9 mouse cellular contexts compared by ENCODE assay signal in the genomic region with DNA sequence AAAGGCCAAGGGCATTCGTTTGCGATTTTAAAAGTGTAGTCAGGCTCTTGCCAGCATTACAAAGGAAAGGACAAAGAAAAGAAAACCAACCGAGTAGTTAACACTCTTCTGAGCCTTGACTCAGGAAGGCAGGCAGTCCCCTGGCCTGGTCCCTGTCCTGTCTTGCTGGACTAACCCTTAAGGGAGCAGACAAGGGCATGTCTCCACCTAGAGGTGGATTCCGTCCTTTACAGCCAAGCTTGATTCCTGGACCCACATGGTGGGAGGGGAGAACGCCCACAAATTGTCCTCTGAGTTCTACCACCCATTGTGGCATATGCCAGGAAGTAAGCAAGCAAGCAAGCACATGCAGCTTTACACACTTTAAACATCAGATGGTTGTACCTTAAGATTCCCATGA. TPM values are rescaled to one million over a fixed set of nuclear protein-coding genes. Genes with fewer than 3 reads are reported as not detected.
DNase-seq lines count a peak whose midpoint lies in the region; ATAC-seq and TF ChIP-seq lines count a peak whose summit lies in the region.
"Had no signal": no experiment of that assay in that cellular context is flagged by ENCODE, and none has a peak within 500 bp of the region (broad histone marks: within the 10 kb centered on the region; RNA-seq: fewer than 3 reads in every experiment).

No protein-coding gene starts in this region.

- H3K36me3 ChIP-seq in hindbrain, embryonic 11.5 days (ENCODE audit: control insufficient read depth, insufficient read depth, low read length) = no peaks in the 10 kb centered on the region
- peaks cover 48% of the 10 kb centered on the region for H3K36me3 ChIP-seq in hindbrain, embryonic 12.5 days
- H3K36me3 ChIP-seq in kidney, adult 2 months (ENCODE audit: control insufficient read depth, insufficient read depth, low read length) = no peaks in the 10 kb centered on the region
- H3K36me3 ChIP-seq in lung, postnatal 0 days (ENCODE audit: insufficient read depth, low read length) = peaks cover 27% of the 10 kb centered on the region; the same call in 1 of the 2 replicates
- peaks cover 65% of the 10 kb centered on the region for H3K36me3 ChIP-seq in thymus, adult 2 months (ENCODE audit: control insufficient read depth, insufficient read depth, low read length)

- H3K27ac ChIP-seq in hindbrain, embryonic 11.5 days (ENCODE audit: low read depth, low read length) = no peak overlapping the region
- H3K27ac ChIP-seq in hindbrain, embryonic 12.5 days = no peak overlapping the region
- no peak overlapping the region for H3K27ac ChIP-seq in kidney, adult 2 months (ENCODE audit: insufficient read depth, low read depth, low read length)
- no peak overlapping the region for H3K27ac ChIP-seq in lung, postnatal 0 days (ENCODE audit: low read length)
- no peak overlapping the region for H3K27ac ChIP-seq in thymus, adult 2 months (ENCODE audit: control insufficient read depth, insufficient read depth, low read length)
- H3K27ac ChIP-seq: limb, embryonic 12.5 days had no signal

- no peak overlapping the region for H3K4me2 ChIP-seq in hindbrain, embryonic 11.5 days (replicated peaks; ENCODE audit: low read depth, low read length)
- no peak overlapping the region for H3K4me2 ChIP-seq in hindbrain, embryonic 12.5 days (replicated peaks)
- no peak overlapping the region for H3K4me2 ChIP-seq in lung, postnatal 0 days (replicated peaks; ENCODE audit: low read depth, low read length)
- H3K4me2 ChIP-seq: limb, embryonic 12.5 days had no signal

- H3K9me3 ChIP-seq in hindbrain, embryonic 11.5 days (ENCODE audit: control insufficient read depth, low read length) = no peaks in the 10 kb centered on the region
- no peaks in the 10 kb centered on the region for H3K9me3 ChIP-seq in hindbrain, embryonic 12.5 days (replicated peaks)
- no peaks in the 10 kb centered on the region for H3K9me3 ChIP-seq in lung, postnatal 0 days (ENCODE audit: low read length)
- H3K9me3 ChIP-seq: limb, embryonic 12.5 days had no signal

- peak; percentile 60; the same call in 1 of the 2 replicates for TF ChIP-seq CTCF in kidney, adult 2 months (conservative IDR thresholded peaks at IDR 0.05; ENCODE audit: insufficient read depth, insufficient read length, low read depth, low read length)
- peak; percentile 60 for TF ChIP-seq CTCF in lung, postnatal 0 days (IDR thresholded peaks at IDR 0.05)
- TF ChIP-seq CTCF in thymus, adult 2 months (IDR thresholded peaks at IDR 0.05; ENCODE audit: borderline replicate concordance, control insufficient read depth, extremely low read depth, insufficient read depth, low read length, poor library complexity) = peak; percentile 51; the same call in 1 of the 2 replicates

- peak; percentile 56; the same call in 1 of the 2 replicates for ATAC-seq in hindbrain, embryonic 11.5 days (ENCODE audit: low FRiP score)
- no peak for ATAC-seq in hindbrain, embryonic 12.5 days (ENCODE audit: low FRiP score)
- ATAC-seq in lung, postnatal 0 days = no peak
- ATAC-seq in activated CD4-positive, CD25-positive, alpha-beta regulatory T cell, adult 4 months = no peak

- no peaks in the 10 kb centered on the region for H3K27me3 ChIP-seq in hindbrain, embryonic 11.5 days (ENCODE audit: control insufficient read depth, insufficient read depth, low read length)
- no peaks in the 10 kb centered on the region for H3K27me3 ChIP-seq in hindbrain, embryonic 12.5 days
- no peaks in the 10 kb centered on the region for H3K27me3 ChIP-seq in kidney, adult 2 months (replicated peaks; ENCODE audit: control insufficient read depth, insufficient read depth, low read length)
- H3K27me3 ChIP-seq in lung, postnatal 0 days (replicated peaks; ENCODE audit: insufficient read depth, low read length) = no peaks in the 10 kb centered on the region
- H3K27me3 ChIP-seq in thymus, adult 2 months (ENCODE audit: control insufficient read depth, insufficient read depth, low read length) = no peaks in the 10 kb centered on the region
- H3K27me3 ChIP-seq: limb, embryonic 12.5 days had no signal

- WGBS in hindbrain, embryonic 11.5 days = 30% methylated on average over 5 of the region's 5 CpGs
- 34% methylated on average over 5 of the region's 5 CpGs for WGBS in hindbrain, embryonic 12.5 days
- WGBS in kidney, adult 2 months = 44% methylated on average over 5 of the region's 5 CpGs
- WGBS in lung, postnatal 0 days = 40% methylated on average over 5 of the region's 5 CpGs
- 54% methylated on average over 5 of the region's 5 CpGs for WGBS in thymus, adult 2 months

- no peak for TF ChIP-seq POLR2A in kidney, adult 2 months (IDR thresholded peaks at IDR 0.05; ENCODE audit: low read depth, low read length)
- TF ChIP-seq POLR2A in thymus, adult 2 months (IDR thresholded peaks at IDR 0.05; ENCODE audit: control insufficient read depth, extremely low read depth, insufficient read depth, low read length, poor library complexity) = no peak

- H3K4me3 ChIP-seq in hindbrain, embryonic 11.5 days (ENCODE audit: low read depth, low read length) = no peak overlapping the region
- H3K4me3 ChIP-seq in hindbrain, embryonic 12.5 days = no peak overlapping the region
- no peak overlapping the region for H3K4me3 ChIP-seq in kidney, adult 2 months (ENCODE audit: insufficient read depth, low read depth, low read length)
- H3K4me3 ChIP-seq in lung, postnatal 0 days (ENCODE audit: low read depth, low read length) = no peak overlapping the region
- H3K4me3 ChIP-seq in thymus, adult 2 months (ENCODE audit: control insufficient read depth, insufficient read depth, low read length) = no peak overlapping the region
- H3K4me3 ChIP-seq: limb, embryonic 12.5 days had no signal

- peak; percentile 47 for DNase-seq in hindbrain, embryonic 11.5 days (ENCODE audit: low spot score)
- peak; percentile 29 for DNase-seq in MN1 (ENCODE audit: low spot score)
- peak; percentile 75 for DNase-seq in embryo, embryonic 10 days (ENCODE audit: low spot score)
- DNase-seq in kidney, adult 2 months = peak; percentile 29
- no peak for DNase-seq in lung, postnatal 0 days (ENCODE audit: low spot score)
- DNase-seq in thymus, adult 2 months = peak; percentile 63

- no peaks in the 10 kb centered on the region for H3K4me1 ChIP-seq in hindbrain, embryonic 11.5 days (replicated peaks; ENCODE audit: control insufficient read depth, insufficient read depth, low read length)
- H3K4me1 ChIP-seq in hindbrain, embryonic 12.5 days = no peaks in the 10 kb centered on the region
- no peaks in the 10 kb centered on the region for H3K4me1 ChIP-seq in kidney, adult 2 months (ENCODE audit: control insufficient read depth, insufficient read depth, low read length)
- H3K4me1 ChIP-seq in lung, postnatal 0 days (ENCODE audit: insufficient read depth, low read depth, low read length) = no peaks in the 10 kb centered on the region
- no peaks in the 10 kb centered on the region for H3K4me1 ChIP-seq in thymus, adult 2 months (replicated peaks; ENCODE audit: control insufficient read depth, insufficient read depth, low read length)
- H3K4me1 ChIP-seq: limb, embryonic 12.5 days had no signal

- no peak overlapping the region for H3K9ac ChIP-seq in hindbrain, embryonic 11.5 days (ENCODE audit: low read depth, low read length)
- H3K9ac ChIP-seq in hindbrain, embryonic 12.5 days = no peak overlapping the region
- H3K9ac ChIP-seq in lung, postnatal 0 days (replicated peaks; ENCODE audit: low read depth) = no peak overlapping the region
- H3K9ac ChIP-seq: limb, embryonic 12.5 days had no signal

- no peak for TF ChIP-seq EP300 in lung, postnatal 0 days (IDR thresholded peaks at IDR 0.05)

RNA-seq across cellular contexts. Expression of a gene that starts 38.0 kb away (rescaled TPM):
- polyA plus RNA-seq in hindbrain, embryonic 11.5 days (2014; fragmentation: Nextera tagmentation; extraction: Ambion mirVana) = 0.14 TPM in 1 of 2 replicates, not detected in the other
- polyA plus RNA-seq in hindbrain, embryonic 12.5 days (2016; fragmentation: Nextera tagmentation; extraction: Ambion mirVana) = not detected in 2 replicates
- polyA plus RNA-seq in kidney, adult 2 months (2012; rRNA removed) = not detected in 2 replicates
- not detected in 2 replicates for polyA plus RNA-seq in lung, postnatal 0 days (2015; fragmentation: Nextera tagmentation; extraction: Ambion mirVana)
- 0.08 TPM in 1 of 2 replicates, not detected in the other for polyA plus RNA-seq in thymus, adult 2 months (2012; rRNA removed)
- polyA plus RNA-seq in activated CD4-positive, CD25-positive, alpha-beta regulatory T cell, adult 4 months (2017; shearing (Covaris generic)) = not detected

RNA-seq across cellular contexts. Expression of a gene that starts 59.4 kb away (rescaled TPM):
- 8.7 and 11.1 TPM in 2 replicates for polyA plus RNA-seq in hindbrain, embryonic 11.5 days (2014; fragmentation: Nextera tagmentation; extraction: Ambion mirVana)
- 14.9 and 15.8 TPM in 2 replicates for polyA plus RNA-seq in hindbrain, embryonic 12.5 days (2016; fragmentation: Nextera tagmentation; extraction: Ambion mirVana)
- 9.4 and 10.2 TPM in 2 replicates for polyA plus RNA-seq in kidney, adult 2 months (2012; rRNA removed)
- 3.4 and 4.7 TPM in 2 replicates for polyA plus RNA-seq in lung, postnatal 0 days (2015; fragmentation: Nextera tagmentation; extraction: Ambion mirVana)
- 23.2 and 25.6 TPM in 2 replicates for polyA plus RNA-seq in thymus, adult 2 months (2012; rRNA removed)
- polyA plus RNA-seq in activated CD4-positive, CD25-positive, alpha-beta regulatory T cell, adult 4 months (2017; shearing (Covaris generic)) = 10 to 100 TPM; 15.2 to 17.5 TPM
